Mouse (Mus musculus) cerebellum, adult 2 months (tissue): Measurements from ENCODE around the gene Fancb.

ENCODE experiments used
- CTCF ChIP-seq: fragments of 200-500 bp; IDR thresholded peaks from 2 replicates; pipeline ENCODE4 v1.5.1; 2011; ENCODE audit warnings: low read depth, mild to moderate bottlenecking, control low read depth, low read length, moderate library complexity, borderline replicate concordance; ENCODE audit not compliant: insufficient read depth
- POLR2A ChIP-seq: fragments of 200-500 bp; IDR thresholded peaks from 2 replicates; pipeline ENCODE4 v1.6.1; 2011; ENCODE audit warnings: low read length, control low read depth, borderline replicate concordance; ENCODE audit not compliant: insufficient read depth

DNA sequence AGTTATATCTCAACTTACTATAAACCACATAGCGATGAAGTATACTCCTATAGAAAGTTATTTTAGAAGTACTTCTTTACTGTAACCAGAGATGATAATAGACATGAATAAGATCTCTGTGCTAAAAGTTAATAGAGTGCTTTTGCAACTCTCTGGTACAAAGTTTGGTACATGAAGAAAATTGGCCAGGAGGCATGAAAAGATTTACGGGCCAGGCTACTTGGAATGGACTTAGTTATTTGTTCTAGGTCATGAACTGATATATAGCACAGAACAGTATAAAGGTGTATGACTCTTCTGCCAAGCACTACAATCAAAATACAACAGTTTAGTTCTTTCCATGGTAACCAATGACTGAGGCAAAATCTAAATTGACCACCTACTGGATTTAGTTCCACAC, 1.5 kb upstream of the Fancb start:
- no peak for TF ChIP-seq CTCF
- no peak for TF ChIP-seq POLR2A
